Mouse (Mus musculus) embryonic facial prominence, embryonic 12.5 days (tissue): ENCODE data around the gene Cisd2. TPM values are rescaled to one million over a fixed set of nuclear protein-coding genes. Genes with fewer than 3 reads are reported as not detected.

ENCODE experiments used
- ATAC-seq: fragments of 200-750 bp; cut with Nextera tagmentation; 2 replicates; pipeline ENCODE4 v1.8.0; 2017; ENCODE audit not compliant: insufficient number of reproducible peaks, insufficient read depth, low FRiP score, low TSS enrichment
- H3K27ac ChIP-seq: fragments of 300-500 bp; sonication (generic); 2 replicates; pipeline ENCODE4 v1.5.1; 2016; ENCODE audit warnings: mild to moderate bottlenecking
- H3K27me3 ChIP-seq: fragments of 300-500 bp; sonication (generic); 2 replicates; pipeline ENCODE4 v1.6.1; 2016; ENCODE audit warnings: mild to moderate bottlenecking, moderate library complexity
- H3K36me3 ChIP-seq: fragments of 300-500 bp; sonication (generic); 2 replicates; pipeline ENCODE4 v1.6.1; 2016; ENCODE audit warnings: mild to moderate bottlenecking
- H3K4me1 ChIP-seq: fragments of 300-500 bp; sonication (generic); 2 replicates; pipeline ENCODE4 v1.6.1; 2016
- H3K4me2 ChIP-seq: fragments of 300-500 bp; sonication (generic); replicated peaks from 2 replicates; pipeline ENCODE4 v1.6.1; 2016; ENCODE audit warnings: mild to moderate bottlenecking, moderate library complexity
- H3K4me3 ChIP-seq: fragments of 300-500 bp; sonication (generic); 2 replicates; pipeline ENCODE4 v1.5.1; 2016; ENCODE audit warnings: mild to moderate bottlenecking
- H3K9ac ChIP-seq: fragments of 300-500 bp; sonication (generic); 2 replicates; pipeline ENCODE4 v1.6.1; 2016; ENCODE audit warnings: mild to moderate bottlenecking, moderate library complexity
- H3K9me3 ChIP-seq: fragments of 300-500 bp; sonication (generic); 2 replicates; pipeline ENCODE4 v1.6.1; 2016; ENCODE audit warnings: mild to moderate bottlenecking, moderate library complexity
- WGBS: fragments of 180-500 bp; shearing (Covaris S2); methylation state at CpG from one replicate; pipeline ENCODE4 v1.1.7; 2016; 5-methylcytosine and 5-hydroxymethylcytosine counted together
- polyA plus RNA-seq: library from polyadenylated mRNA; unstranded; fragments of >200 nt; fragmentation: Nextera tagmentation; extraction: Ambion mirVana; gene quantifications from 2 replicates; pipeline ENCODE4 v1.2.1, GENCODE M21; 2016

Gene Cisd2
- polyA plus RNA-seq, 1 experiment from 2014 or later = 74.0 TPM

DNA sequence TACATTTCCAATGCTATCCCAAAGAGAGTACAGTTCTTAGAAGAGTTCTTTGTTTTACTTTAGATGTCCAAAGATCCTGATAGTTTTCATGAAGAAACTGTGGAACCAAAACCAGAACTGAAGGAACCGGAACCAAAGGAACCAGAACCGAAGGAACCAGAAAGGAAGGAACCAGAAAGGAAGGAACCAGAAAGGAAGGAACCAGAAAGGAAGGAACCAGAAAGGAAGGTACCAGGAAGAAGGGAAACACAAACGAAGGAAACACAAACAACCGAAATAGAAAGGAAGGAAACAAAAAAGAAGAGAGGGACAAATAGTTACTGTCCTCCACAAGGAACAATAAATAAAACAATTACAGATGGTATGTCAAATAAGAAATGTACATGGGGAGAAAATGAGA, 66.3 kb downstream of the Cisd2 start:
- Histone ChIP-seq H3K4me2 (no peak overlapping the region), H3K4me1 (no peaks in the 10 kb centered on the region), H3K9me3 (no peaks in the 10 kb centered on the region), H3K9ac (no peak overlapping the region), H3K36me3 (no peaks in the 10 kb centered on the region), H3K27me3 (no peaks in the 10 kb centered on the region), H3K4me3 (no peak overlapping the region), H3K27ac (no peak overlapping the region)
- ATAC-seq = no peak
- 91% methylated on average over 4 of the region's 4 CpGs for WGBS

Other genes starting within 250 kb of the Cisd2 start
- 32.5 and 36.7 TPM in 2 replicates for gene Cenpe, start 211.4 kb downstream of the Cisd2 start, polyA plus RNA-seq
- 19.7 and 25.3 TPM in 2 replicates for gene Bdh2, start 142.7 kb downstream of the Cisd2 start, polyA plus RNA-seq
- gene Slc9b2, start 116.2 kb downstream of the Cisd2 start, polyA plus RNA-seq = 3.5 and 3.8 TPM in 2 replicates
- gene Slc9b1, start 75.9 kb downstream of the Cisd2 start, polyA plus RNA-seq = 0.19 and 0.50 TPM in 2 replicates
- gene Ube2d3, start 14.2 kb upstream of the Cisd2 start, polyA plus RNA-seq = 469 and 505 TPM in 2 replicates
- 5.1 TPM in 2 replicates for gene Manba, start 61.7 kb upstream of the Cisd2 start, polyA plus RNA-seq